Mouse (Mus musculus): ENCODE measurements around the gene Pigl. TPM values are rescaled to one million over a fixed set of nuclear protein-coding genes. Genes with fewer than 3 reads are reported as not detected.
A peak's percentile ranks its signal among the peaks of the same experiment; 100 is the strongest.

Gene Pigl
- polyA plus RNA-seq, 2 experiments: 3.5 to 4.1 TPM

DNA sequence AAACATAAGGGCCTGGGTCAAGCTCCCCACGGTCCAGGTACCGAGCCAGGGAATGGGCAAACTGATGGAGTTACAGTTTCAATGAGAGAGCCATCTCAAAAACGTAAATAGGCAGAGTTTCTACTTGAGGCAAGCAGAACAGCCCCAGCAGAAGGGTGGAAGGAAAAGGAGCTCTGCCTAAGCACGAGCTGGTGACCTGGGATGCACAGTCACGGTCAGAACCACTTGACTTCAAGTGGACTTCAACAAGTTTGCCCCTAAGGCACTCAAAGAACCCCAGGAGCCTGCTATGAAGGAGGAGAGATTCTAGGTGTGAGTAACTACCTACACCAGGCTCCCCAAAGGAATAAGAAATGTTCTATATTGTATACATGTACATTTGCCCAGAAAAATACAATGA lies 32.0 kb upstream of the Pigl start:
- 87% methylated on average over 5 of the region's 5 CpGs for WGBS (ENCODE audit: insufficient replicate concordance)
- H3K36me3 ChIP-seq (replicated peaks; ENCODE audit: control insufficient read depth, insufficient read depth, low read depth): peaks cover 21% of the 10 kb centered on the region
- H3K9ac ChIP-seq (replicated peaks): no peak overlapping the region
- DNase-seq (ENCODE audit: low read depth in 3 of 3, low spot score in 3 of 3) (no peak), ATAC-seq (ENCODE audit: insufficient read depth) (no peak)
- no peak overlapping the region for H3K4me2 ChIP-seq (ENCODE audit: low read depth)
- no peaks in the 10 kb centered on the region for H3K27me3 ChIP-seq (ENCODE audit: control insufficient read depth, insufficient read depth, low read length)
- H3K27ac ChIP-seq: no peak overlapping the region
- H3K4me1 ChIP-seq (replicated peaks; ENCODE audit: control insufficient read depth in 2 of 2, insufficient read depth in 2 of 2, low read length in 1 of 2): no peaks in the 10 kb centered on the region
- TF ChIP-seq EP300 (IDR thresholded peaks at IDR 0.05; ENCODE audit: low read depth) (no peak), CTCF (IDR thresholded peaks at IDR 0.05; ENCODE audit: low read depth) (no peak)
- H3K4me3 ChIP-seq (ENCODE audit: insufficient read depth in 1 of 2, low read depth in 2 of 2, low read length in 2 of 2): no peak overlapping the region
- no peaks in the 10 kb centered on the region for H3K9me3 ChIP-seq (ENCODE audit: control insufficient read depth, low read length)

DNA sequence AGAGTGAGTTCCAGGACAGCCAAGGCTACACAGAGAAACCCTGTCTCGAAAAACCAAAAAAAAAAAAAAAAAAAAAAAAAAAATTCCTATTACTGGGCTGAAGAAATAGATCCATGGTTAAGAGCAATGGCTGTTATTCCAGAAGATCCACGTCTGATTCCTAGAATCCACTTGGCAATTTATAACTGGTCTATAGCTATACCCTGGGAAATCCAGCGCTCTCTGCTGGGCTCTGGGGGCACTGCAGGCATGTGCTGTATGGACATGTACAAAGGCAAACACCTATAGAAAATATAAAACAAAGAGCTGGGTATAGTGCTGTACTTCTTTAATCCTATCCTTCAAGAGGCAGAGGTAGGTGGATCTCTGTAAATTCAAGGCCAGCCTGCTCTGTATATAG lies 31.2 kb upstream of the Pigl start:
- Histone ChIP-seq H3K9ac (replicated peaks) (no peak overlapping the region), H3K9me3 (ENCODE audit: control insufficient read depth, low read length) (no peaks in the 10 kb centered on the region), H3K27ac (no peak overlapping the region), H3K4me1 (replicated peaks; ENCODE audit: control insufficient read depth in 2 of 2, insufficient read depth in 2 of 2, low read length in 1 of 2) (no peaks in the 10 kb centered on the region), H3K27me3 (ENCODE audit: control insufficient read depth, insufficient read depth, low read length) (no peaks in the 10 kb centered on the region), H3K36me3 (replicated peaks; ENCODE audit: control insufficient read depth, insufficient read depth, low read depth) (peaks cover 23% of the 10 kb centered on the region), H3K4me2 (ENCODE audit: low read depth) (no peak overlapping the region), H3K4me3 (ENCODE audit: insufficient read depth in 1 of 2, low read depth in 2 of 2, low read length in 2 of 2) (no peak overlapping the region)
- ATAC-seq (ENCODE audit: insufficient read depth): no peak
- TF ChIP-seq CTCF (IDR thresholded peaks at IDR 0.05; ENCODE audit: low read depth): peak; percentile 59
- no peak for TF ChIP-seq EP300 (IDR thresholded peaks at IDR 0.05; ENCODE audit: low read depth)
- DNase-seq (ENCODE audit: low read depth in 3 of 3, low spot score in 3 of 3): peak in 1 of 3 experiments; percentile 22
- WGBS (ENCODE audit: insufficient replicate concordance): 70% methylated on average over 2 of the region's 3 CpGs

DNA sequence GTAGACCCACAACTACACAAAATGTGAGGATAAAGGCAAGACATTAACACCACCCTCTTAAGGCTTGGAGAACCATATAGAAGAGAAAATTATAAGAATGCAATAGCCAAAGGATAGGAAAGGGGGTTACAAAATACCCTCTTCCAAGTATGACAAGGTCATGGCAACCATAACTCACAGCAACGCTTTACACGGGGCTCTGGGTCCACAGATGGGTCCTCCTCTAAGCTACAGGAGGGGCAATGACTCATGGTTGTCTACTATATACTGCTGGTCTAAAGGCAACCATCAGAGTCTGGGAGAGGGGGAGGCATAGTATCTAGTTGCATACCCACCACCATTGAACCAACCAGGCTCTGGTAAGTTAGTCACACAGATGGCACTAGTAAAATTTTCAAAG lies 26.0 kb upstream of the Pigl start:
- no peaks in the 10 kb centered on the region for H3K27me3 ChIP-seq (ENCODE audit: control insufficient read depth, insufficient read depth, low read length)
- H3K4me3 ChIP-seq (ENCODE audit: insufficient read depth in 1 of 2, low read depth in 2 of 2, low read length in 2 of 2): no peak overlapping the region
- TF ChIP-seq CTCF (IDR thresholded peaks at IDR 0.05; ENCODE audit: low read depth) (no peak), EP300 (IDR thresholded peaks at IDR 0.05; ENCODE audit: low read depth) (no peak)
- 83% methylated on average over 2 of the region's 2 CpGs for WGBS (ENCODE audit: insufficient replicate concordance)
- no peak overlapping the region for H3K27ac ChIP-seq
- no peaks in the 10 kb centered on the region for H3K4me1 ChIP-seq (replicated peaks; ENCODE audit: control insufficient read depth in 2 of 2, insufficient read depth in 2 of 2, low read length in 1 of 2)
- H3K4me2 ChIP-seq (ENCODE audit: low read depth): no peak overlapping the region
- no peaks in the 10 kb centered on the region for H3K9me3 ChIP-seq (ENCODE audit: control insufficient read depth, low read length)
- H3K36me3 ChIP-seq (replicated peaks; ENCODE audit: control insufficient read depth, insufficient read depth, low read depth): peaks cover 26% of the 10 kb centered on the region
- no peak overlapping the region for H3K9ac ChIP-seq (replicated peaks)
- no peak for DNase-seq (ENCODE audit: low read depth in 3 of 3, low spot score in 3 of 3)
- ATAC-seq (ENCODE audit: insufficient read depth): no peak

DNA sequence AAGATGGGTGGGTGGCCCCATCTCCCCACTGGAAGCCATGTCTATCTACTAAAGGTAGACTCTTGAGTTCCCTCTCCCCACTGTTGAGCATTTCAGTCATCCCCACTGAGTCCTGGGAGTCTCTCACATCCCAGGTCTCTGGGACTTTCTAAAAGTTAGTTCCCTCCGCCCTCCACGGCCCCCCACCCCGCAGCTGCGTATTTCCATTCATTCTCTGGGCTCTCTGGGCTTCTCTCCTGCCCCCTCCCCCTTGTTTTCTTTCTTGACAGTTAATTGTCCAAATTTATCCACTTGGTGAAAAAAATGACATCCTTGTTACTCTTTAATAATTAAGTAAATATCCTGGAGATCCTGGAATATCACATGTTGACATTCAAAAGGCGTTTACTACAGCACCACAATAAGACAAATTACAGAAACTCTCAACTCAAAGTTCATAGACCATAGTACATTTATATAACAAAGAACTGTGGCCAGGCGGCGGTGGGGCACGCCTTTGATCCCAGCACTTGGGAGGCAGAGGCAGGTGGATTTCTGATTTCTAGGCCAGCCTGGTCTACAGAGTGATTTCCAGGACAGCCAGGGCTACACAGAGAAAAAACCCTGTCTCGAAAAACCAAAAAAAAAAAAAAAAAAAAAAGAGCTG lies 17.5 kb upstream of the Pigl start:
- Histone ChIP-seq H3K4me3 (ENCODE audit: insufficient read depth in 1 of 2, low read depth in 2 of 2, low read length in 2 of 2) (no peak overlapping the region), H3K27me3 (ENCODE audit: control insufficient read depth, insufficient read depth, low read length) (no peaks in the 10 kb centered on the region), H3K27ac (no peak overlapping the region), H3K4me1 (replicated peaks; ENCODE audit: control insufficient read depth in 2 of 2, insufficient read depth in 2 of 2, low read length in 1 of 2) (no peaks in the 10 kb centered on the region; a peak in 1 of 4 replicates), H3K9me3 (ENCODE audit: control insufficient read depth, low read length) (no peaks in the 10 kb centered on the region), H3K4me2 (ENCODE audit: low read depth) (no peak overlapping the region), H3K36me3 (replicated peaks; ENCODE audit: control insufficient read depth, insufficient read depth, low read depth) (peaks cover 12% of the 10 kb centered on the region), H3K9ac (replicated peaks) (no peak overlapping the region)
- ATAC-seq (ENCODE audit: insufficient read depth): no peak
- DNase-seq (ENCODE audit: low read depth in 3 of 3, low spot score in 3 of 3): no peak
- WGBS (ENCODE audit: insufficient replicate concordance): 86% methylated on average over 9 of the region's 9 CpGs
- no peak for TF ChIP-seq CTCF (IDR thresholded peaks at IDR 0.05; ENCODE audit: low read depth)
- no peak for TF ChIP-seq EP300 (IDR thresholded peaks at IDR 0.05; ENCODE audit: low read depth)

DNA sequence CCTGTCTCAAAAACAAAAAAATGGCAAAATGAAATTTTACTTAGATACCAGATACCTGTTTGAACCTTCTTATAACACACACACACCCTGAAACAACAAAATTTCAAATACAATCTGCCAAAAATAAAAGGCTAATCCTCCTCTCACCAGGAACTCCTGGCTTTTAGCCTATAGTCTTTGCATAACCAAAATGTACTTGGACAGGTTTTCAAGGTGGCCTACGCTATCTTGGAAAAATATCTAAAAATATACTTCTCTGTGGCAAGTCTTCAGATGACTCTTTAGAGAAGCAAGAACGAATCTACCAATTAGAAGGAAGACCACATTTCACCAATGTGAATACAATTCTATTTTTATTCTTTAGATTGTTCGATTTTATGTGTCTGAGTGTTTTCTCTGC lies 12.5 kb upstream of the Pigl start:
- H3K4me3 ChIP-seq (ENCODE audit: insufficient read depth in 1 of 2, low read depth in 2 of 2, low read length in 2 of 2): no peak overlapping the region
- DNase-seq (ENCODE audit: low read depth in 3 of 3, low spot score in 3 of 3) (no peak), ATAC-seq (ENCODE audit: insufficient read depth) (no peak)
- no peak overlapping the region for H3K4me2 ChIP-seq (ENCODE audit: low read depth)
- TF ChIP-seq CTCF (IDR thresholded peaks at IDR 0.05; ENCODE audit: low read depth) (no peak), EP300 (IDR thresholded peaks at IDR 0.05; ENCODE audit: low read depth) (no peak)
- no peak overlapping the region for H3K9ac ChIP-seq (replicated peaks)
- H3K36me3 ChIP-seq (replicated peaks; ENCODE audit: control insufficient read depth, insufficient read depth, low read depth): peaks cover 4% of the 10 kb centered on the region
- WGBS (ENCODE audit: insufficient replicate concordance): 73% methylated on average over 3 of the region's 3 CpGs
- no peaks in the 10 kb centered on the region for H3K9me3 ChIP-seq (ENCODE audit: control insufficient read depth, low read length)
- H3K27ac ChIP-seq: no peak overlapping the region
- H3K27me3 ChIP-seq (ENCODE audit: control insufficient read depth, insufficient read depth, low read length): no peaks in the 10 kb centered on the region
- 0 out of 4 replicates have a peak, but pooled peaks cover 0 to 2% of the 10 kb centered on the region in 2 experiments for H3K4me1 ChIP-seq (replicated peaks; ENCODE audit: control insufficient read depth in 2 of 2, insufficient read depth in 2 of 2, low read length in 1 of 2)

All from liver, embryonic 14.5 days (tissue).